Mouse (Mus musculus): ENCODE results near the gene Nlrp3. TPM values are rescaled to one million over a fixed set of nuclear protein-coding genes. Genes with fewer than 3 reads are reported as not detected.

Gene Nlrp3
- under 1 TPM in 1 of 2 experiments, not detected in 1; 0.11 TPM for polyA plus RNA-seq (2017; shearing (Covaris generic))

GRCm38 (mm10) chr11:59541324-59541723 is at the start of gene Nlrp3:
TSS of gene Nlrp3 (plus strand) at chr11:59541568.

GRCm38 (mm10) chr11:59526472-59527080 is 14.8 kb upstream of the Nlrp3 start, which contains the start of gene Zkscan17:
TSS of gene Zkscan17 (minus strand) at chr11:59526751.

GRCm38 (mm10) chr11:59576135-59576534 is 34.8 kb downstream of the Nlrp3 start, which contains the start of gene Olfr222:
TSS of gene Olfr222 (minus strand) at chr11:59576235.

DNA sequence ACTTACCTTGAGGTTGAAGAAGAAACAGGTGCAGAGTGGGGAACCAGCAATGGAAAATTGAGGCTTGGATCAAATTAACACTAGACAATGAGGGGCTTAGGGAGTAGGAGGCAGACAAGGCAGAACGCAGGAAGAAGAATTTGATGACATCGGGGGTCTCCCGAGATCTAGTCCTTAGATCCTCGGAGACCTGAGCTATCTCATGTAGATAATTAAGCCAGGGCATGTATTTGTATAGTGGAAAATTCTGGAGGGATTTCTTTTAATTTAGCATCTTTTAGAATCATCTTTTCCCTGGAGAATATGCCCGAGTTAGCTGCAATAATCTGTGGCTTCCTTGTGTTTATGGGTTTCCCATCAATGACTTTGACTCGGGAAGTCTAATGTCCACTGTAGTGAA is 51.8 kb downstream of the Nlrp3 start, which contains the start of gene Olfr223:
Olfr223 (minus strand) TSS at position 101 of the 400 bp plus-strand sequence.

Other genes with a start within 250 kb of the Nlrp3 start
- under 1 TPM in 1 of 2 experiments, not detected in 1; 0.05 TPM for gene Wnt9a, start 234.6 kb upstream of the Nlrp3 start, polyA plus RNA-seq (2017; shearing (Covaris generic))
- gene Prss38, start 165.9 kb upstream of the Nlrp3 start, polyA plus RNA-seq (2017; shearing (Covaris generic)), result under 1 TPM in 1 of 2 experiments, not detected in 1; 0.55 TPM
- 1 to 10 TPM; 8.7 to 9.5 TPM for gene Jmjd4, start 91.5 kb upstream of the Nlrp3 start, polyA plus RNA-seq (2017; shearing (Covaris generic))
- 10 to 100 TPM; 50.0 to 51.6 TPM for gene Snap47, start 90.4 kb upstream of the Nlrp3 start, polyA plus RNA-seq (2017; shearing (Covaris generic))
- 1 to 10 TPM; 3.1 to 3.7 TPM for gene Zfp867, start 69.1 kb upstream of the Nlrp3 start, polyA plus RNA-seq (2017; shearing (Covaris generic))
- gene Zkscan17, start 14.8 kb upstream of the Nlrp3 start, polyA plus RNA-seq (2017; shearing (Covaris generic)), result 10 to 100 TPM; 13.2 to 19.7 TPM
- not detected for gene Olfr222, start 34.7 kb downstream of the Nlrp3 start, polyA plus RNA-seq (2017; shearing (Covaris generic))
- not detected for gene Olfr223, start 51.7 kb downstream of the Nlrp3 start, polyA plus RNA-seq (2017; shearing (Covaris generic))
- gene Mprip, start 119.7 kb downstream of the Nlrp3 start, polyA plus RNA-seq (2017; shearing (Covaris generic)), result 10 to 100 TPM; 30.0 to 58.6 TPM
- not detected for gene Pld6, start 246.1 kb downstream of the Nlrp3 start, polyA plus RNA-seq (2017; shearing (Covaris generic))

All from activated CD4-positive, CD25-positive, alpha-beta regulatory T cell (primary cell).